Mouse (Mus musculus): Measurements from ENCODE around the gene Gm10318.

Gm10318 gene

GRCm38 (mm10) chr10:77852559-77852958 is at the start of gene Gm10318:
Gm10318 (plus strand) TSS chr10:77852859.
- no peak for DNase-seq

- DNase-seq, result no peak
These were observed 48.6 kb upstream of the Gm10318 start for GRCm38 (mm10) chr10:77804095-77804494.

- no peak for DNase-seq
These were observed 40.9 kb upstream of the Gm10318 start, which contains the start of gene Gm9507 for GRCm38 (mm10) chr10:77811743-77812142. Gm9507 (minus strand) TSS chr10:77811843.

- DNase-seq, result no peak
These were observed 38.3 kb upstream of the Gm10318 start, which contains the start of gene Gm2696 for GRCm38 (mm10) chr10:77814382-77814781. Gm2696 (plus strand) TSS chr10:77814682.

GRCm38 (mm10) chr10:77815514-77815913 is 37.1 kb upstream of the Gm10318 start:
- DNase-seq, result peak; percentile 33

GRCm38 (mm10) chr10:77818523-77818922 is 34.1 kb upstream of the Gm10318 start:
- no peak for DNase-seq

- DNase-seq, result no peak
These were observed 33.5 kb upstream of the Gm10318 start for GRCm38 (mm10) chr10:77819203-77819602.

- no peak for DNase-seq
These were observed 25.7 kb upstream of the Gm10318 start, which contains the start of gene Krtap10-4 for GRCm38 (mm10) chr10:77826951-77827350. Krtap10-4 (minus strand) TSS chr10:77827095.

GRCm38 (mm10) chr10:77835647-77836046 is 17.0 kb upstream of the Gm10318 start, which contains the start of gene Krtap10-10:
Krtap10-10 (plus strand) TSS chr10:77835947.
- no peak for DNase-seq

- no peak for DNase-seq
These were observed 13.7 kb upstream of the Gm10318 start for GRCm38 (mm10) chr10:77839006-77839405.

- DNase-seq, result no peak
These were observed 6.2 kb upstream of the Gm10318 start, which contains the start of gene Gm36176 for GRCm38 (mm10) chr10:77846503-77846902. Gm36176 (plus strand) TSS chr10:77846803.

- no peak for DNase-seq
These were observed 5.7 kb upstream of the Gm10318 start for GRCm38 (mm10) chr10:77846961-77847360.

- no peak for DNase-seq
These were observed 5.1 kb upstream of the Gm10318 start for GRCm38 (mm10) chr10:77847538-77847937.

GRCm38 (mm10) chr10:77861675-77862074 is 9.0 kb downstream of the Gm10318 start, which contains the start of gene Gm3285:
Gm3285 (plus strand) TSS chr10:77861975.
- no peak for DNase-seq

GRCm38 (mm10) chr10:77864067-77864761 is 11.6 kb downstream of the Gm10318 start:
- DNase-seq, result no peak

- no peak for DNase-seq
These were observed 12.1 kb downstream of the Gm10318 start for GRCm38 (mm10) chr10:77864762-77865143.

- no peak for DNase-seq
These were observed 14.9 kb downstream of the Gm10318 start for GRCm38 (mm10) chr10:77867546-77867945.

GRCm38 (mm10) chr10:77869651-77870050 is 17.0 kb downstream of the Gm10318 start:
- DNase-seq, result no peak

GRCm38 (mm10) chr10:77878985-77879384 is 26.3 kb downstream of the Gm10318 start:
- DNase-seq, result no peak

- DNase-seq, result no peak
These were observed 27.6 kb downstream of the Gm10318 start for GRCm38 (mm10) chr10:77880305-77880704.

GRCm38 (mm10) chr10:77882553-77882952 is 29.9 kb downstream of the Gm10318 start:
- DNase-seq, result no peak

- DNase-seq, result no peak
These were observed 33.5 kb downstream of the Gm10318 start for GRCm38 (mm10) chr10:77886007-77886747.

GRCm38 (mm10) chr10:77890987-77891565 is 38.4 kb downstream of the Gm10318 start:
- DNase-seq, result no peak

Measured in right cerebral cortex, postnatal 4 days (tissue).